Mouse (Mus musculus) cerebral cortex, adult 2 months (tissue): ENCODE measurements around the gene Cacna2d2.

Source experiments
- WGBS: fragments of 180-500 bp; shearing (Covaris S2); methylation state at CpG from one replicate; pipeline ENCODE4 v1.1.7; 2018; 5-methylcytosine and 5-hydroxymethylcytosine counted together

The Cacna2d2 gene

GRCm38 (mm10) chr9:107462907-107463306, 63.5 kb downstream of the Cacna2d2 start:
- 85% methylated on average over 5 of the region's 5 CpGs for WGBS

GRCm38 (mm10) chr9:107463509-107463908, 64.1 kb downstream of the Cacna2d2 start:
- 30% methylated on average over 7 of the region's 7 CpGs for WGBS

DNA sequence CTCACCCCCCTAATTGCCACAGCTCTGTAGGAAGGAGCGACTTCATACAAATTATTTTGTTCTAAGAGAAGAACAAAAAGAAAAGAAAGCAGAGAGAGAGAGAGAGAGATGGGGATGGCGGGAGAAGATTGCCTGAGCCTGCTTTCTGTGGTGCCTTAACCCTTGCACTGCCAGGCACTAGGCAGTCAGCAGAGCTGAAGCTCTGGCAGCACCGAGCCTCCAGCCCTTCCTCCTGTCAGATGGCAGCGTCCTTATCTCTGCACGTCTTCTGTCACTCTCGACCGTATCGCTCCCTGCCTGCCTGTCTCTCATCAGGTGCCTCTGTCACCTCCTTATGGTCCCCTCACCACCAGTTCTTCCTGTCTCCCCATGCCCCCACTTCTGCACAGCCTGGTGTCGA, 64.7 kb downstream of the Cacna2d2 start:
- 45% methylated on average over 9 of the region's 9 CpGs for WGBS

GRCm38 (mm10) chr9:107465657-107466056, 66.2 kb downstream of the Cacna2d2 start:
- WGBS: 64% methylated on average over 6 of the region's 6 CpGs

DNA sequence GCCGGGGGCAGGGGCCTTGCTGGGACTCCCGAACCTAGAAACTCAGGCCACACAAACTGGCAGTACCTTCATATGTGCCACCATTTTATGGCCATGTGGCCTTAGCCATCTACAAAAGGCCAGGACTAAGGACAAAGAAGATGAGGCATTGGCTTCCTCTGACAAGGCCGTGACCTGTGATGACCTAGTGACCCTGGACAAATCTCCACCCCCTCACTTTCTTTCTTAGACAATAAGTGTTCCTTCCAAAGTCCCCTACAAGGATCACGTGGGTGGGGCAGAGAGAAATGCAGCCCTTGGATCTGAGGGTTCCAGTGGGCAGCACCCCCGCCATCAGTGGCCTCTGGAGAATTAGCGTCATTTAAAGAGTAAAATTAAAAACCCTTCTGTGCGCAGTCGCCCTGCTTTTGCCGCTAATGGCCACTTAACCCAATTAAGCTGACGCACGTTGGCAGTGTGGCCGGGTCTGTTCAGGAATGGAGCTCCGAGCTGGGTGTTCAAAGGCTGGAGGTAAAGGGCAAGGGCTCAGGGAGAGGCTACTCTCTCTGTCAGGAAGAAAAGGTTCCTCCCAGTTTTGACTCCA, 69.9 kb downstream of the Cacna2d2 start:
- 79% methylated on average over 13 of the region's 13 CpGs for WGBS

DNA sequence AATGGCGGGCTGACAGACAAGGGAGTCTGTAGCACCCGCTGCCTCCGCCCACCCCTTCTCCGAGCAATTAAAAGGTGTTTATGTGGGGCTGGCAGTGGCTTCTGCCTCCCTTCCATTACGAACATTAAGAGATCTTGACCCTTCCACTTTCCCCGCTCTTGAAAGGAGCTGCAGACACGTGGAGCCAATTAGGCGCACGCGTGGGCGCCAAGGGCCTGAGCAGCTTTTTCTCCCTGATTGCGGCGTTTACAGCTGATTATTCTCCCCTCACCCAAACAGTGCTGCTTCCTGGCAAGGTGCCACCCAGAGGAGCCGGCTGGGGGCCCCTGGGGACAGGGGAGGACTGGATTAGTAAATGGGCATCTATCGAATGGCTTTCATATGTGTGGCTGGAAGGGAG, 71.0 kb downstream of the Cacna2d2 start:
- 41% methylated on average over 15 of the region's 15 CpGs for WGBS

- WGBS: 87% methylated on average over 1 of the region's 1 CpGs
These were observed 74.6 kb downstream of the Cacna2d2 start for GRCm38 (mm10) chr9:107474016-107474415.

GRCm38 (mm10) chr9:107478979-107479378, 79.6 kb downstream of the Cacna2d2 start:
- 62% methylated on average over 5 of the region's 5 CpGs for WGBS

GRCm38 (mm10) chr9:107479593-107479992, 80.2 kb downstream of the Cacna2d2 start:
- 53% methylated on average over 14 of the region's 14 CpGs for WGBS

GRCm38 (mm10) chr9:107480477-107481069, 81.2 kb downstream of the Cacna2d2 start:
- WGBS: 61% methylated on average over 9 of the region's 9 CpGs

- WGBS: 67% methylated on average over 16 of the region's 16 CpGs
These were observed 81.9 kb downstream of the Cacna2d2 start for GRCm38 (mm10) chr9:107481340-107481739.

DNA sequence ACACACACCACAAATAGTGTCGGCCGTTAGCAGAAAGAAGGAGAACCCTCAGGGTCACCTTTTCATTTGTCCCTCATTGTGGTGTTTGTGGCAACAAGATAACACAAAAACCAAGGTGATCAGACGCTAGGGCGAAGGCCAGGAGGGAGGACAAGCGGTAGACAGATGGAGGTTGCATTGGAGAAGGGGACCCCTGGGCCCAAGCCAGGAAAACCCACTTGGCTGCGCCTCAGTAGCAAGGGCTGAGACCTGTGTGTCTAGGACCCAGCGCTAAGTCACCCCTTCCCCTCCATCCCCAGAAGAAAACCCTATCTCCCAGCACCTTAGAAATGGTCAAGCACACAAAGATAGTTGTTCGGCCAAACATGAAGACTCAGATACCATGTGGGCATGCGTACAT, 82.6 kb downstream of the Cacna2d2 start:
- 93% methylated on average over 9 of the region's 9 CpGs for WGBS

DNA sequence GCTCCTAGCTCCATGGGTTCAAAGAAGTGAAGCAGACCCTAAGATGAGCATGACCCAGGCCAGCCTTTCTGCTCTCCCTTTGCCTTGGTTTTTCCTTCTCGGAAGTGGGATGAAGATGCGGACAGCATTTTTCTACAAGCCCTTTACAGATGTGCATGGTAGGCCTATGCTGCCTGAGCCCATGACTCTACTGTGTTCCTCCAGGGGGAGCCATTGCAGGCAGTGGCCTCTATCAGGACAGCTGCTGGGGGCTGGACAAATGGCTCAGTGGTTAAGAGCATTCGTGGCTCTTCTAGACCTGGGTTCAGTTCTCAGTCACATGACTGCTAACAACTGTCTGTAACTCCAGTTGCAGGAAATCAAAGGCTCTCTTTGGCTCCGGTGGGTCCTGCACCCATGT, 83.4 kb downstream of the Cacna2d2 start:
- 89% methylated on average over 4 of the region's 4 CpGs for WGBS

DNA sequence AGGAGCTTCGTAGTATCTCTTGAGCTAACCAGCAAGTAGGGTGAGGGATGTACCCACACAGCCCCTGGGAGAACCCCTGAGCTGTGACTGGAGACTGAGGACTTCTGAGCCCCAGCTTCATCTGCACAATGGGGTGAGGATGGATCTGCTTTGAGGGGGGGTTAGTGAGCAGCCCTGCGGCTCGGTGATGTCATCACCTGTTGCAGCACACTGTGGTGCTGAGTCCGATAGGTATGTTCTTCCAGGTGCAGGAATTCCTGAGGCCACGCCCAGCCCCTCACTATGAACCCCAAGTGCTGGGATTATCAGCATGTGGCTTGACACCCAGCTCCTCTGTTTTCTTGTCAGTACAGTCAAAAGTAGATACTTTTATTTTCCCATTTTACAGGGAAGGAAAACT, 84.3 kb downstream of the Cacna2d2 start:
- WGBS: 92% methylated on average over 5 of the region's 5 CpGs

GRCm38 (mm10) chr9:107484302-107484701, 84.9 kb downstream of the Cacna2d2 start:
- WGBS: 33% methylated on average over 17 of the region's 17 CpGs

DNA sequence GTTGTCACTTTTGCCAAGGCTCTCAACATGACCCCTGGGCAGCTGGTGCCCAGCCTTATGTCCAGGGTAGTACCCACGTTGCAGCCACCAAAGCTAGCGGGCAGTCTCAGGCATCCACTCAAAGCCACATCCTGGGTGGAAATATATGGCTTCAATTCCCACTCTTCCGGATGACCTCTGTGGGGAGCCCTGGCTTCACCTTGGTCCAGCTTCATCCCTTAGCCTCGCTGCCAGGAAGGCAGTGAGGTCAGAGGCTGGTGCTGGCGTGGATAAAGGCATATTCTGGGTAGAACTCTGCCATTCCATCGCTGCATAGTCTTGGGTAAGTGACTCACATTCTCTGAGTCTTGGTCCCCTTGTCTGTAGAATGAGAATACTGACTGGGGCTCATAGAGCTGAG, 85.4 kb downstream of the Cacna2d2 start:
- WGBS: 74% methylated on average over 6 of the region's 6 CpGs

DNA sequence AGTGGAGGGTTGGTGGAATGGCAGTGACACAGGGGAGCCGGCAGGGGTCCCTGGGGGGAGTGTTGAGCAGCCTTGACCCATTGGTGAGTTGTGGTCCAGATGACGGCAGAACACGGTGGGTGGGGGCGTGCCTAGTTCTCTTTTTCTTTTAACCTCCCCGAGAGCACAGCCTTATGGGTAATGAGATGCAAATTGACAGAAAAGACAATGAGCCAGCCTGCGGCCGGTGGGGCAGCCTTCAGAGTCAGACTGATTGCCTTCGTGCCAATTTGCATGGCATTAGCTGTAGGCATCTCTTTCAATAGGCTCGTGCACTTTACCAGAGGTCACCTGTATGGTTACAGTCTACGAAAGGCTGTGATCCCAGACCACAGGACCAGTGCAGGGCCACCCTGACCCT, 86.7 kb downstream of the Cacna2d2 start:
- 60% methylated on average over 10 of the region's 10 CpGs for WGBS

- WGBS: 81% methylated on average over 6 of the region's 6 CpGs
These were observed 87.3 kb downstream of the Cacna2d2 start for GRCm38 (mm10) chr9:107486507-107487225.

DNA sequence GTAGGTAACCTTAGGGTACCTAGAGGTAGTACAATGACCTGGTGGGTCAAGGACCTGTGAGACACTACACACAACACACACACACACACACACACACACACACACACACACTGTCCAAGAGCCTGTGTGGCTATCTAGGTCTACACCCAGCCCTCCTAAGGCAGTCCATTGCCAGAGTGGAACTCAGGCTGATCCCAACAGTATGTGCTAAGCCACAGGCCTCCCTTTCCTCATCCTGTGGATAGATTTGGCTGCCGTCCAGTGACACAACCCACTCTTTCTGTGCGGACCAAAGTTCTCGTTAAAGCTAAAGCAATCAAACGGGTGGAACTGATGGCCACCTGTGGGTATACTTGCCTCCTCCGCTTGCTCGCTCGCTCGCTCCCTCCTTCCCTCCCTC, 90.7 kb downstream of the Cacna2d2 start:
- WGBS: 55% methylated on average over 8 of the region's 8 CpGs

GRCm38 (mm10) chr9:107490625-107491024, 91.2 kb downstream of the Cacna2d2 start:
- WGBS: 68% methylated on average over 6 of the region's 6 CpGs

DNA sequence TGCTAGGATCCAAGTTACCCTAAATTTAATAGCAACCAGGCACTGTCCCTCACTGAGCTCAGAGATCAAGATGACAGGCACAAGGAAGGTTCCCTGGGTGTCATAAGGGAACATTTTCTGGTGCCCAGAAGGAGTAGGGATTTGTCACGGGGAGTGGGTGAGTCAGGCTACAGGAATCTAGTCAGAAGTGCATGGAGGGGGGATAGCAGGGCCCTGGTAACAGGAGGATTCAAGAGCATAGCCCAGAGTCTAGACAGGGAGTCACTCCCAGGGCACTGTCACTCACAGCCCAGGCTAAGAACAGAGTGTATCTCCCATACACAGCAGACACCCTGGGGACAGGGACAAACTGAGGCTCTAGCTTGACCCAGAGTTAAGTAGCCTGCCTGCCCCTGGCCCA, 94.1 kb downstream of the Cacna2d2 start:
- 74% methylated on average over 1 of the region's 1 CpGs for WGBS

GRCm38 (mm10) chr9:107494238-107494637, 94.8 kb downstream of the Cacna2d2 start:
- WGBS: 82% methylated on average over 12 of the region's 12 CpGs

- 87% methylated on average over 3 of the region's 3 CpGs for WGBS
These were observed 96.9 kb downstream of the Cacna2d2 start for GRCm38 (mm10) chr9:107496359-107496758.
